Mouse (Mus musculus) forebrain, embryonic 11.5 days (tissue): ENCODE results near the gene Pard3. TPM values are rescaled to one million over a fixed set of nuclear protein-coding genes. Genes with fewer than 3 reads are reported as not detected.

ENCODE experiments used
- ATAC-seq: fragments of 200-750 bp; cut with Nextera tagmentation; replicated peaks from 2 replicates; pipeline ENCODE4 v1.8.0; 2017; ENCODE audit warnings: moderate TSS enrichment; ENCODE audit not compliant: low FRiP score
- DNase-seq: peaks from one replicate; pipeline ENCODE4 v3.0.0-alpha.2; 2017; ENCODE audit warnings: low spot score
- H3K27ac ChIP-seq: fragments of 300-500 bp; sonication (generic); 2 replicates; pipeline ENCODE4 v1.5.1; 2014; ENCODE audit warnings: low read depth, low read length
- H3K27me3 ChIP-seq: fragments of 300-500 bp; sonication (generic); 2 replicates; pipeline ENCODE4 v1.6.1; 2014; ENCODE audit warnings: mild to moderate bottlenecking, low read length, mixed read lengths; ENCODE audit not compliant: control insufficient read depth, insufficient read depth
- H3K36me3 ChIP-seq: fragments of 300-500 bp; sonication (generic); 2 replicates; pipeline ENCODE4 v1.6.1; 2014; ENCODE audit warnings: mild to moderate bottlenecking, low read length, moderate library complexity, mixed read lengths; ENCODE audit not compliant: control insufficient read depth, insufficient read depth
- H3K4me1 ChIP-seq: fragments of 300-500 bp; sonication (generic); replicated peaks from 2 replicates; pipeline ENCODE4 v1.6.1; 2014; ENCODE audit warnings: low read length, mixed read lengths; ENCODE audit not compliant: control insufficient read depth, insufficient read depth
- H3K4me2 ChIP-seq: fragments of 300-500 bp; sonication (generic); 2 replicates; pipeline ENCODE4 v1.6.1; 2014; ENCODE audit warnings: low read depth, mild to moderate bottlenecking, low read length, moderate library complexity, mixed read lengths; ENCODE audit not compliant: severe bottlenecking
- H3K4me3 ChIP-seq: fragments of 300-500 bp; sonication (generic); 2 replicates; pipeline ENCODE4 v1.5.1; 2014; ENCODE audit warnings: low read depth, low read length
- H3K9ac ChIP-seq: fragments of 300-500 bp; sonication (generic); 2 replicates; pipeline ENCODE4 v1.6.1; 2014; ENCODE audit warnings: low read length
- H3K9me3 ChIP-seq: fragments of 300-500 bp; sonication (generic); 2 replicates; pipeline ENCODE4 v1.6.1; 2016; ENCODE audit warnings: low read length, mixed read lengths; ENCODE audit not compliant: control insufficient read depth
- WGBS: fragments of 180-500 bp; shearing (Covaris S2); extraction: QIAGEN DNeasy Blood & Tissue Kit; methylation state at CpG from one replicate; pipeline ENCODE4 v1.1.7; 2014; 5-methylcytosine and 5-hydroxymethylcytosine counted together
- polyA plus RNA-seq: library from polyadenylated mRNA; unstranded; fragments of >200 nt; fragmentation: Nextera tagmentation; extraction: Ambion mirVana; gene quantifications from 2 replicates; pipeline ENCODE4 v1.2.1, GENCODE M21; 2014

Pard3 gene
- polyA plus RNA-seq, 1 experiment from 2014 or later, result 39.8 TPM

DNA sequence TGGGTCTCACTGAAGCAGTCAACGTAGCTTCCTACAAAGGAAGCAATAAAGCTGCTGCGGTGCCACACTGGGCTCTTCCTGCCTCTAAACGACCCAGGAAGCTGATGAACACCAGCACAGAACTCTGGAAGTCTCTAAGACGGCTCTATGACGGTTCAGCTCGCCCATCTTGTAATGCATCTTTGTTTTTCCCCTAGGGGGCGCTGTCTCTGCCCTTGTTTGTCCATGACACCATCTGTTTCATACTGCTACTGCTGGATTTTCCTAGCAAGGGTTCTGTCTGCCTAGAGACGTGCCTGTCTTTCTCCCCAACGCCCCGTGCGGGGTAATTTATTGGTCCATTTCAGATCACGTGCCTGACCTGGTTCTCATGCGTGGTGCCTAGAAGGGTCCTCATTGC is 188.3 kb downstream of the Pard3 start:
- 87% methylated on average over 13 of the region's 13 CpGs for WGBS
- Histone ChIP-seq H3K9ac (no peak overlapping the region), H3K4me3 (no peak overlapping the region), H3K27ac (no peak overlapping the region), H3K27me3 (no peaks in the 10 kb centered on the region), H3K36me3 (no peaks in the 10 kb centered on the region), H3K9me3 (no peaks in the 10 kb centered on the region), H3K4me1 (peaks cover 8% of the 10 kb centered on the region; the same call in 1 of the 2 replicates), H3K4me2 (no peak overlapping the region)
- no peak for ATAC-seq
- DNase-seq, result no peak

GRCm38 (mm10) chr8:127254625-127255024 is 190.9 kb downstream of the Pard3 start:
- Histone ChIP-seq H3K4me1 (peaks cover 8% of the 10 kb centered on the region; the same call in 1 of the 2 replicates), H3K9ac (no peak overlapping the region), H3K4me2 (no peak overlapping the region), H3K27ac (no peak overlapping the region), H3K9me3 (no peaks in the 10 kb centered on the region), H3K4me3 (no peak overlapping the region), H3K36me3 (no peaks in the 10 kb centered on the region), H3K27me3 (no peaks in the 10 kb centered on the region)
- no peak for DNase-seq
- 75% methylated on average over 7 of the region's 7 CpGs for WGBS
- no peak for ATAC-seq

DNA sequence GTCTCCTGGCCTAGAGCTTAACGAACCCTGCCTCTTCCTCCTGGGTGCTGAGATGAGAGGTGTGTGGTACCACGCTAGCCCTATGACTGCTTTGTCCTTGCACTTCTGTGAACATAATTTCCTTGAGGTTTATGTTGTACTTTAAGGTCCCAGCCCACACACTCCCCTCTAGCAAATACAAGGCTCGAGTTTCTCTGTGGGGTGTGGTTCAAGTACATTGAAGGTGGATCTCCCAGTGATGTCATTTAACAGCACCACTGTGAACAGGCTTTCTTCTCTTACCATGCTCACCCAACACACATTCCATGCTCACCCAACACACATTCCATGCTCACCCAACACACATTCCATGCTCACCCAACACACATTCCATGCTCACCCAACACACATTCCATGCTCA is 193.4 kb downstream of the Pard3 start:
- no peaks in the 10 kb centered on the region for H3K36me3 ChIP-seq
- no peaks in the 10 kb centered on the region for H3K27me3 ChIP-seq
- no peak for ATAC-seq
- no peaks in the 10 kb centered on the region for H3K9me3 ChIP-seq
- DNase-seq, result no peak
- no peak overlapping the region for H3K4me3 ChIP-seq
- H3K4me1 ChIP-seq, result peaks cover 5% of the 10 kb centered on the region; the same call in 1 of the 2 replicates
- H3K4me2 ChIP-seq, result no peak overlapping the region
- no peak overlapping the region for H3K9ac ChIP-seq
- H3K27ac ChIP-seq, result no peak overlapping the region
- WGBS, result 89% methylated on average over 3 of the region's 3 CpGs

DNA sequence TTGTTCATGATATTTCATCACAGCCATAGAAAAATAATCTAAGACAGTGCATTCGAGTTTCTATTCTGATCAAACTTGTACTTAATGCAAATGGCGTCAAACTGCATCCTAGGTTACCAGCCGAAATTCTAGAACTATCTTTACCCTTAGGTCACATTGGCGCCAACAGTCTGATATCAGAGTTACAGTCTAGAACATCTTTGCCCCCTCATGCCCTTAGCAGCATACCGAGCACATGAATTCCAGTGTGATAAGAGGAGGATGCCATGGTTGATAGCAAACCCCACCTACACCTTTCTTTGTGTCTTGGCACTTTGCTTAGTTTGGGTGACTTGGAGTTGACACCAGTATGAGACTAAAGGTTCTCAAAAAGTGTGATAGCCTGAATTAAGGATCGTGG is 197.4 kb downstream of the Pard3 start:
- H3K27me3 ChIP-seq, result no peaks in the 10 kb centered on the region
- no peak for DNase-seq
- no peaks in the 10 kb centered on the region for H3K36me3 ChIP-seq
- no peak overlapping the region for H3K4me2 ChIP-seq
- no peak overlapping the region for H3K4me3 ChIP-seq
- 92% methylated on average over 6 of the region's 6 CpGs for WGBS
- no peak overlapping the region for H3K27ac ChIP-seq
- H3K4me1 ChIP-seq, result no peaks in the 10 kb centered on the region
- ATAC-seq, result no peak
- no peaks in the 10 kb centered on the region for H3K9me3 ChIP-seq
- H3K9ac ChIP-seq, result no peak overlapping the region

- Histone ChIP-seq H3K36me3 (no peaks in the 10 kb centered on the region), H3K9me3 (no peaks in the 10 kb centered on the region), H3K27ac (no peak overlapping the region), H3K27me3 (no peaks in the 10 kb centered on the region), H3K4me2 (no peak overlapping the region), H3K4me3 (no peak overlapping the region), H3K4me1 (peaks cover 4% of the 10 kb centered on the region; the same call in 1 of the 2 replicates), H3K9ac (no peak overlapping the region)
- no peak for ATAC-seq
- WGBS, result 92% methylated on average over 7 of the region's 7 CpGs
- DNase-seq, result no peak
These were observed 198.3 kb downstream of the Pard3 start for GRCm38 (mm10) chr8:127262026-127262425.

- Histone ChIP-seq H3K27me3 (no peaks in the 10 kb centered on the region), H3K4me2 (no peak overlapping the region), H3K9ac (no peak overlapping the region), H3K9me3 (no peaks in the 10 kb centered on the region), H3K27ac (no peak overlapping the region), H3K4me1 (peaks cover 6% of the 10 kb centered on the region; the same call in 1 of the 2 replicates), H3K4me3 (no peak overlapping the region), H3K36me3 (no peaks in the 10 kb centered on the region)
- no peak for DNase-seq
- WGBS, result 76% methylated on average over 3 of the region's 3 CpGs
- ATAC-seq, result no peak
These were observed 198.7 kb downstream of the Pard3 start for GRCm38 (mm10) chr8:127262436-127262835.

DNA sequence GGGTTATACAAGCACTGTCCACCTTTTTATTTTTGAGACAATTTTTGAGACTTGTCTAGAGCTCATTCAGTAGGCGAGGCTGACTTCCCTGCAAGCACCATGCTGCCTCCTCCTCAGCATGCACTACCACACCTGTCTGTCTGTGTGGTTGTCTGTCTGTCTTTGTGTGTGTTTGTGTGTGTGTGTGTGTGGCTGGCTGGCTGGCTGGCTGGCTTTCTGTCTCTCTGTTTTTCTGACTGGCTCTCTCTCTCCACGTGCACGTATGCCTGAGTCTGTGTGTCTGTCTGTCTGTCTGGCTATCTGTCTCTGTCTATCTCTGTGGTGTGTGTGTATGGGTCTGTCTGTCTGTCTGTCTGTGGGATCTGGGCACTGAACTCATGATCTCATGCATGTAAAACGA is 199.2 kb downstream of the Pard3 start:
- WGBS, result 87% methylated on average over 4 of the region's 4 CpGs
- H3K9me3 ChIP-seq, result no peaks in the 10 kb centered on the region
- H3K4me1 ChIP-seq, result peaks cover 6% of the 10 kb centered on the region; the same call in 1 of the 2 replicates
- no peaks in the 10 kb centered on the region for H3K27me3 ChIP-seq
- DNase-seq (no peak), ATAC-seq (no peak)
- no peak overlapping the region for H3K4me3 ChIP-seq
- no peak overlapping the region for H3K4me2 ChIP-seq
- no peaks in the 10 kb centered on the region for H3K36me3 ChIP-seq
- H3K27ac ChIP-seq, result no peak overlapping the region
- H3K9ac ChIP-seq, result no peak overlapping the region

DNA sequence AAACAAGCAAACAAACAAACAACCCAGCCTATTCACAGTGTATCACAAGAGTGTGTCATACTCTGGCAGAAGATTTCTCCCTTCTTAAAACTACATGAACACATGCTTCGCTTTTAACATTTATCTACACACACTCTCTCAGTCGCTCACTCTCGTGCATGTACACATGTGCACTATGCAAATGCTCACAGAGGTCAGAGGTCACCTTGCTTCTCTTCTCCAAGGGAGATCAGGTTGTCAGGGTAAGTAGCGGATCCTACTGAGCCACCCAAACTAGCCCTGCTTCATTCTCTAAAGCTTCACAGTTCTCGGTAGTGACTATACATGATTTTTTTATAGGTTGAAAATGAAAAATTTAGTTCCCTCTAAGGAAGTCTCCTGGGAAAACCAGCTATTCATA is 199.8 kb downstream of the Pard3 start:
- WGBS, result 70% methylated on average over 5 of the region's 5 CpGs
- DNase-seq (no peak), ATAC-seq (no peak)
- H3K4me2 ChIP-seq, result no peak overlapping the region
- no peaks in the 10 kb centered on the region for H3K9me3 ChIP-seq
- no peak overlapping the region for H3K27ac ChIP-seq
- no peaks in the 10 kb centered on the region for H3K36me3 ChIP-seq
- H3K4me3 ChIP-seq, result no peak overlapping the region
- no peaks in the 10 kb centered on the region for H3K27me3 ChIP-seq
- peaks cover 8% of the 10 kb centered on the region; the same call in 1 of the 2 replicates for H3K4me1 ChIP-seq
- no peak overlapping the region for H3K9ac ChIP-seq

DNA sequence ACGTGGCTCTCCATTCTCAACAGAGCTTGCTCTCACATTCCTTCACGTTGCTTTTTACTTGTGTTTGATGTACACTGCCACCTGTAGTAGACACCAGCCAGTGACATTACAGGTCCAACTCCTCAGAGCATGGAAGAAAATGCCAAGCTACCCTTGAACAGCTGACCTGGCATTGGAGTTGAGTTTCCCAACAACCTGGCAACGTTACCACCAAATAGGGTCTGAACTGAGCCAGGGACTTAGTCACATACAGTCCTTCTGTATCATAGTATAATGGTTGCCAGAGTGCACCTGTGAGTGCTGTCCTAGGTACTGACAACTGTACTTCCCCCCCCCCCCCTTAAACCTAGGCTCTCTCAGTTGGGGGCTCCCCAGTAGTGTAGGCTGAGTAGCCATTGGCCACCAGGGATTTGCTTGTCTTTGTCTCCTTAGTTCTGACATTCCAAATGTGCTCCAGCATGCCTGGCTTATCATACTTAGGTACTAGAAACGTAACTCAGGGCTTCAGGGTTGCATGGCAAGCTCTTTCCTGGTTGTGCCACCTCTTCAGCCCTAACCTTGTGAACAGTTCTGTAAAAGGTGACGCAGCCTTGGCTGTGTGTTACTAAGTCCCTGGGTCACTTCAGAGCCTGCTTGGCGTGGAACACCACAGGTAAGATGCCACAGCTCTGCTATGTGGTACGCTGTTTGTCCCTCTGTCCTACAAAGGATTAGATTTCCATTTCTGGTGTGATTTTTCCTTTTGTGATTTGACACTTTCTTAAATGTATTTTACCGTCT is 201.2 kb downstream of the Pard3 start:
- no peak for ATAC-seq
- no peaks in the 10 kb centered on the region for H3K27me3 ChIP-seq

More for the DNA sequence above, 201.2 kb downstream of the Pard3 start:
- DNase-seq, result no peak
- H3K9ac ChIP-seq, result no peak overlapping the region
- H3K4me2 ChIP-seq, result no peak overlapping the region
- H3K4me3 ChIP-seq, result no peak overlapping the region
- no peaks in the 10 kb centered on the region for H3K9me3 ChIP-seq
- H3K36me3 ChIP-seq, result no peaks in the 10 kb centered on the region
- no peak overlapping the region for H3K27ac ChIP-seq
- 90% methylated on average over 8 of the region's 8 CpGs for WGBS
- H3K4me1 ChIP-seq, result peaks cover 8% of the 10 kb centered on the region; the same call in 1 of the 2 replicates
